Mouse (Mus musculus): ENCODE measurements around the gene Phf23. TPM values are rescaled to one million over a fixed set of nuclear protein-coding genes. Genes with fewer than 3 reads are reported as not detected.

The Phf23 gene
- total RNA-seq, 1 experiment from 2014 or later, result 45.3 TPM

DNA sequence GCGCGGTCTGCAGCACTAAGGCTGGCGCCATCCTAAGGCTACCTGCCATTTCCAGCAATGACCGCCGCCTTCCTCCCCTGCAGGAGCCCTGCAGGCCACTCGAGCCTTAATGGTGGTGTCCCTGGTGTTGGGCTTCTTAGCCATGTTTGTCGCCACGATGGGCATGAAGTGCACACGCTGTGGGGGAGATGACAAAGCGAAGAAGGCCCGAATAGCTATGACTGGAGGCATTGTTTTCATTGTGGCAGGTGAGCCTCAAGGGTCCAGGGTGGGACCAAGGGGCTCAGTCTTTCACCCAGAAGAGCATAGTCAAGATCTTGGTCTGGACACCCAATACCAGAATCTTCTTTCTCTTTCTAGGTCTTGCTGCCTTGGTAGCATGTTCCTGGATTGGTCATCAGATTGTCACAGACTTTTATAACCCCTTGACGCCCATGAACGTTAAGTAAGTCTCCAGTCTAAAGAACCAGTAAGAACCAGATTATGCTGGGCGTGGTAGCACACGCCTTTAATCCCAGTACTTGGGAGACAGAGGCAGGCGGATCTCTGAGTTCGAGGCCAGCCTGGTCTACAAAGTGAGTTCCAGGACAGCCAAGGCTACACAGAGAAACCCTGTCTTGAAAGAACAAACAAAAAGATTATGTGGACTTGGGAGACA lies 28.6 kb upstream of the Phf23 start:
- ATAC-seq (replicated peaks in 1 of 2; ENCODE audit: insufficient read depth in 1 of 2, low FRiP score in 2 of 2, low TSS enrichment in 1 of 2, low read depth in 1 of 2, poor library complexity in 2 of 2, severe bottlenecking in 2 of 2), result no peak; a peak in 1 of 4 replicates

DNA sequence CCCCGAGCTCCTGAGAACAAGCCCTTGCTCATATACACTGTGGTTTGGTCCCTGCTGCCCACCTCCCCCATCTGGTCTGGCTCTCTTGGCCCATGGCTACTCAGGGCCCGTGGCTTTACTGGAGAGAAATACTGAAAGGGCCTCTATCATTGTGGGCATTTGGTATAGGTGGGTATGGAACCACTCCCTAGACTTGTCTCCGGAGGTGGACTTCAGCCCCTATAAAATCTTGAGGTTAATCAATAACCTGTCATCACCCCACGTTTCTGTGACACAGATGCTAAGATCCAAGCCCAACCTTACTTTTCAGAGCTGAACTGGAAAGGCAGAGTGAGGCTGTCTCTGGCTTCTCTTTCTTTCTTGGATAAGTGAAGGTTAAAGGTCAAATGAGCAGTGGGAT lies 26.8 kb upstream of the Phf23 start:
- ATAC-seq (replicated peaks in 1 of 2; ENCODE audit: insufficient read depth in 1 of 2, low FRiP score in 2 of 2, low TSS enrichment in 1 of 2, low read depth in 1 of 2, poor library complexity in 2 of 2, severe bottlenecking in 2 of 2), result no peak

GRCm38 (mm10) chr11:69970222-69970621 lies 25.4 kb upstream of the Phf23 start:
- no peak for ATAC-seq (replicated peaks in 1 of 2; ENCODE audit: insufficient read depth in 1 of 2, low FRiP score in 2 of 2, low TSS enrichment in 1 of 2, low read depth in 1 of 2, poor library complexity in 2 of 2, severe bottlenecking in 2 of 2)

DNA sequence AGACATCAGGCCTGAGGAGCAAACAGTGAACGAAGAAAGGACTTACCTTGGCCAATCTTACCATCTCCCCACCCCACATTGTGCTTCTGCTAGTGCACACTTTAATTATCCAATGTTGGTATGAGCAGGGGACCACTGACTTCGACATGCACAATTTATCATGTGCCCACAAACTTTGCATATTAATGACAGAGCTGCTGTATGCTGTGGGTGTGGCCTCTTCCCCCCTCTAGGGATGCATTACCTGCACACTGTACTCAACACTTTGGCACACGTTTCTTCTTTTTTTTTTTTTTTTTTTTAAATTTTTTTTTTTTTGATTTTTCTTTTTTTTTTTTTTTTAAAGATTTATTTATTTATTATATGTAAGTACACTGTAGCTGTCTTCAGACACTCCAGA lies 24.8 kb upstream of the Phf23 start:
- no peak for ATAC-seq (replicated peaks in 1 of 2; ENCODE audit: insufficient read depth in 1 of 2, low FRiP score in 2 of 2, low TSS enrichment in 1 of 2, low read depth in 1 of 2, poor library complexity in 2 of 2, severe bottlenecking in 2 of 2)

DNA sequence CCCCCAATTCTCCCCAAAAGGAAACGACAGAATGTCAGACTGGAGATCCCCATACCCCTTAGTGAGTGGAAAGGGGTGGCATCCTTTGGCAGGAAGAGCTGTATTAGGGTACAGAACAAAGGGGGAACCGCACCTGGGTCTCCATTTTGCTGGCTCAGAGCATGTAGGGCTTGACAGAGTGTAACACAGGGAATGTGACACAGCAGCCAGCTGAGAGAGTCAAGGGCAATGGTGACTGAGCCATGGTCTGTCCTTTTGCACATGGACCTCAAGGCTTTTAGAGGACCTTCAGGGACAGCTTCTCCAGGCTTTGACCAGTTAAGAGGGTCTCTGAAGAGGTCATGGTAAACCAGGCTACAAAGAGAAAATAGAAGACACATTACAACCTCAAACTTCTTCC lies 20.7 kb upstream of the Phf23 start:
- no peak for ATAC-seq (replicated peaks in 1 of 2; ENCODE audit: insufficient read depth in 1 of 2, low FRiP score in 2 of 2, low TSS enrichment in 1 of 2, low read depth in 1 of 2, poor library complexity in 2 of 2, severe bottlenecking in 2 of 2)

GRCm38 (mm10) chr11:69976271-69976670 lies 19.3 kb upstream of the Phf23 start:
- ATAC-seq (replicated peaks in 1 of 2; ENCODE audit: insufficient read depth in 1 of 2, low FRiP score in 2 of 2, low TSS enrichment in 1 of 2, low read depth in 1 of 2, poor library complexity in 2 of 2, severe bottlenecking in 2 of 2), result no peak

- ATAC-seq (replicated peaks in 1 of 2; ENCODE audit: insufficient read depth in 1 of 2, low FRiP score in 2 of 2, low TSS enrichment in 1 of 2, low read depth in 1 of 2, poor library complexity in 2 of 2, severe bottlenecking in 2 of 2), result no peak
These were observed 15.8 kb upstream of the Phf23 start for GRCm38 (mm10) chr11:69979827-69980195.

- peak; percentile 91 to 96 for ATAC-seq (replicated peaks in 1 of 2; ENCODE audit: insufficient read depth in 1 of 2, low FRiP score in 2 of 2, low TSS enrichment in 1 of 2, low read depth in 1 of 2, poor library complexity in 2 of 2, severe bottlenecking in 2 of 2)
These were observed 15.1 kb upstream of the Phf23 start for GRCm38 (mm10) chr11:69980196-69981140.

- ATAC-seq (replicated peaks in 1 of 2; ENCODE audit: insufficient read depth in 1 of 2, low FRiP score in 2 of 2, low TSS enrichment in 1 of 2, low read depth in 1 of 2, poor library complexity in 2 of 2, severe bottlenecking in 2 of 2), result no peak
These were observed 14.3 kb upstream of the Phf23 start, which contains the start of gene Ctdnep1 for GRCm38 (mm10) chr11:69981141-69981762. Ctdnep1 (plus strand) TSS chr11:69981156.

DNA sequence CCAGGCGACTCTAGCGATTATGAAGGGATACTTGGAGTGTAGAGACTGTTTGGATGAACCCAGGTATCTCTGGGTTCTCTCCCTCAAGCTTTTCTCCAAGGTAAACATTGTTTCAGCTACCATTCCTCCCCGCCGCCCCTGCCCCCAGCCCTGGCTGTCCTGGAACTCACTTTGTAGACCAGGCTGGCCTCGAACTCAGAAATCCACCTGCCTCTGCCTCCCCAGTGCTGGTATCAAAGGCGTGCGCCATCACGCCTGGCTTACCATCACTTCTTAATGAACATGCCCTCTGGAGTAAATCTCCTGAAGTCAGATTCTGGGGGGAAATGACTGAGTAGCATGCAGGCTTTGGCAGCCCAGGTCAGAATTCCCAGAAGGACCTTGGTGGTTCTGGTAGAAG lies 13.4 kb upstream of the Phf23 start, which contains the start of gene Elp5:
Gene Elp5, minus strand, starts transcription at position 293 of the 400 bp plus-strand sequence.
- ATAC-seq (replicated peaks in 1 of 2; ENCODE audit: insufficient read depth in 1 of 2, low FRiP score in 2 of 2, low TSS enrichment in 1 of 2, low read depth in 1 of 2, poor library complexity in 2 of 2, severe bottlenecking in 2 of 2), result no peak

GRCm38 (mm10) chr11:69982877-69983276 lies 12.7 kb upstream of the Phf23 start:
- no peak for ATAC-seq (replicated peaks in 1 of 2; ENCODE audit: insufficient read depth in 1 of 2, low FRiP score in 2 of 2, low TSS enrichment in 1 of 2, low read depth in 1 of 2, poor library complexity in 2 of 2, severe bottlenecking in 2 of 2)

DNA sequence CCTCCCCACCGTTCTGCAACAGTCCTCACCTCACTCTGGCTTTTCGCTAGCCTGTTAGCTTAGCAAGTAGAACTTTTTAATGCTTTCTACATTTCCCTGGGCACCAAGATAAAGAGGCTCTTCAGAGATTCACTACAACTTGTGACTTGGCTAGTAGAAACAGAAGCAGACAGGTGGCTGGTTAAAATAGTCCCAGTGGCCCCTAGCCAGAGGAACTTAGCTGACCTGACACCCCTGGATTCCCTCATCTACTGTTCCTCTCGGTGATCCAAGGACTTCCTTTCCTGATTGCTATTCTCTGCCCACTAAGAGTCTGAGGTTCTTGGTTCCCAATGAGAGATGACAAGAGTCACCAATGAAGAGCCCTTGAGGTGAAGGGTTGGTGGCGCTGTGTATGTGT lies 12.2 kb upstream of the Phf23 start:
- ATAC-seq (replicated peaks in 1 of 2; ENCODE audit: insufficient read depth in 1 of 2, low FRiP score in 2 of 2, low TSS enrichment in 1 of 2, low read depth in 1 of 2, poor library complexity in 2 of 2, severe bottlenecking in 2 of 2), result no peak

- ATAC-seq (replicated peaks in 1 of 2; ENCODE audit: insufficient read depth in 1 of 2, low FRiP score in 2 of 2, low TSS enrichment in 1 of 2, low read depth in 1 of 2, poor library complexity in 2 of 2, severe bottlenecking in 2 of 2), result no peak
These were observed 11.1 kb upstream of the Phf23 start for GRCm38 (mm10) chr11:69984431-69984830.

DNA sequence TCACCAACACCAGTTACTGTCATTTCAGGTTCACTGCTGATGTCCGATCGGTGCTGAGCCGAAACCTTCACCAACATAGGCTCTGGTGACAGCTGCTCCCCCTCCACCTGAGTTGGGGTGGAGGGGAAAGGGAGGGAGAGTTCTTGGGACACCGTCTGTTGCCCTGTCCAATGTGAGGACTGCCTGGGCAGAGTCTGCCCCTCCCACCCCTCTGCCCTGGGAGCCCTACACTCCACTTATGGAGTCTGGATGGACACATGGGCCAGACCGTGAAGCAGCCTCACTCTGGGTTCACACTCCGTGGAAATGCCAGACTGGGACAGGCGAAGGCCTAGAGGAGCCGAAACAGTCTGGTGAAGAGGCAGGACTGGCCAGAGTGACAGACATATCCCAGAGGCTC lies 5.6 kb upstream of the Phf23 start:
- no peak for ATAC-seq (replicated peaks in 1 of 2; ENCODE audit: insufficient read depth in 1 of 2, low FRiP score in 2 of 2, low TSS enrichment in 1 of 2, low read depth in 1 of 2, poor library complexity in 2 of 2, severe bottlenecking in 2 of 2)

GRCm38 (mm10) chr11:69990850-69991691 lies 4.5 kb upstream of the Phf23 start, which contains the start of gene Gabarap:
Gabarap (plus strand) TSS chr11:69991143.
- peak; percentile 72 to 73 for ATAC-seq (replicated peaks in 1 of 2; ENCODE audit: insufficient read depth in 1 of 2, low FRiP score in 2 of 2, low TSS enrichment in 1 of 2, low read depth in 1 of 2, poor library complexity in 2 of 2, severe bottlenecking in 2 of 2)

DNA sequence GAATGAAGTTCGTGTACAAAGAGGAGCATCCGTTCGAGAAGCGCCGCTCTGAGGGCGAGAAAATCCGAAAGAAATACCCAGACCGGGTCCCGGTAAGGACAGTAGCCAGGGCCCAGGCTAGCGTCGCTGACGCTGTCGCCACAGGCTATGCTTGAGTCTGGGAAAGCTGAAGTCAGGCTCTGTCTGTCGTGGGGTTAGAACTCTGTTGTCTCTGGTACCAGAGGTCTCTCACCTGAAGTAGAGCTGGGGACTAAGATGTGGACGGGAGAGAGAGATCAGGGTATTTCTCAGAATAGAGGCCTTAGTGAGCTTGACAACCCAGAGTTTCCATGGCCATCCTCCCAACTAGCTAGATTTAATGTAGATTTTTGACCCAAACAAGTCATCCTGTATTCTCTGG lies 3.9 kb upstream of the Phf23 start:
- ATAC-seq (replicated peaks in 1 of 2; ENCODE audit: insufficient read depth in 1 of 2, low FRiP score in 2 of 2, low TSS enrichment in 1 of 2, low read depth in 1 of 2, poor library complexity in 2 of 2, severe bottlenecking in 2 of 2), result no peak

GRCm38 (mm10) chr11:69992396-69992795 lies 3.2 kb upstream of the Phf23 start:
- no peak for ATAC-seq (replicated peaks in 1 of 2; ENCODE audit: insufficient read depth in 1 of 2, low FRiP score in 2 of 2, low TSS enrichment in 1 of 2, low read depth in 1 of 2, poor library complexity in 2 of 2, severe bottlenecking in 2 of 2)
